ENCODE assay signal across 8 mouse cellular contexts in genomic region chr13:83730713-83731480, GRCm38 (mm10).
A peak's percentile ranks its signal among the peaks of the same experiment; 100 is the strongest.
DNase-seq lines count a peak whose midpoint lies in the region; ATAC-seq and TF ChIP-seq lines count a peak whose summit lies in the region.

No protein-coding gene starts in this region.

- DNase-seq in left cerebral cortex, adult 18-20 months (ENCODE audit: low spot score in 2 of 2): peak; percentile 74 to 90
- DNase-seq in left cerebral cortex, adult 11 months (ENCODE audit: low spot score): no peak
- DNase-seq in brain, embryonic 14.5 days (ENCODE audit: low read depth): peak; percentile 96
- DNase-seq in forebrain, embryonic 11.5 days (ENCODE audit: low spot score): peak; percentile 93
- peak; percentile 45 for DNase-seq in liver
- DNase-seq in urinary bladder, adult 2 months (ENCODE audit: low spot score): no peak

- peak; percentile 79 for ATAC-seq in forebrain, embryonic 11.5 days (replicated peaks; ENCODE audit: low FRiP score)
- peak; percentile 67 for ATAC-seq in intestine, postnatal 0 days
- peak; percentile 66 for ATAC-seq in neural tube, embryonic 14.5 days (ENCODE audit: low read depth)

- TF ChIP-seq POLR2A in brain, embryonic 14.5 days (IDR thresholded peaks at IDR 0.05; ENCODE audit: borderline replicate concordance, extremely low read depth, insufficient read depth, insufficient read length, poor library complexity, severe bottlenecking): peak; percentile 42; the same call in 1 of the 2 replicates

- no peaks in the 10 kb centered on the region; the same call in 1 of the 2 replicates for H3K36me3 ChIP-seq in forebrain, embryonic 11.5 days (ENCODE audit: control insufficient read depth, insufficient read depth, low read length)
- H3K36me3 ChIP-seq in intestine, postnatal 0 days (ENCODE audit: control insufficient read depth, insufficient read depth): no peaks in the 10 kb centered on the region
- peaks cover 3% of the 10 kb centered on the region; the same call in 1 of the 2 replicates for H3K36me3 ChIP-seq in neural tube, embryonic 14.5 days (ENCODE audit: control insufficient read depth, insufficient read depth, low read length)

- H3K4me2 ChIP-seq in forebrain, embryonic 11.5 days (ENCODE audit: low read depth, low read length, severe bottlenecking): peak overlapping the region; percentile 67
- peak overlapping the region; percentile 93 for H3K4me2 ChIP-seq in intestine, postnatal 0 days (replicated peaks; ENCODE audit: low read depth)
- H3K4me2 ChIP-seq in neural tube, embryonic 14.5 days (ENCODE audit: low read depth, low read length): peak overlapping the region; percentile 81

- WGBS in forebrain, embryonic 11.5 days: under 1% methylated on average over 78 of the region's 91 CpGs
- 0% methylated on average over 55 of the region's 91 CpGs for WGBS in intestine, postnatal 0 days
- under 1% methylated on average over 79 of the region's 91 CpGs for WGBS in neural tube, embryonic 14.5 days

- H3K4me3 ChIP-seq in forebrain, embryonic 11.5 days (ENCODE audit: low read depth, low read length): peak overlapping the region; percentile 85
- H3K4me3 ChIP-seq in intestine, postnatal 0 days (ENCODE audit: low read depth, low read length): peak overlapping the region; percentile 64
- peak overlapping the region; percentile 90 for H3K4me3 ChIP-seq in neural tube, embryonic 14.5 days (ENCODE audit: low read depth, low read length)

- TF ChIP-seq CTCF in brain, embryonic 14.5 days (IDR thresholded peaks at IDR 0.05; ENCODE audit: borderline replicate concordance, extremely low read depth, insufficient read depth, insufficient read length): no peak
- TF ChIP-seq CTCF in intestine, postnatal 0 days (IDR thresholded peaks at IDR 0.05; ENCODE audit: low read depth): peak; percentile 39; the same call in 1 of the 2 replicates

- H3K4me1 ChIP-seq in forebrain, embryonic 11.5 days (replicated peaks; ENCODE audit: control insufficient read depth, insufficient read depth, low read length): no peaks in the 10 kb centered on the region
- H3K4me1 ChIP-seq in intestine, postnatal 0 days (replicated peaks; ENCODE audit: control insufficient read depth, insufficient read depth, low read length): no peaks in the 10 kb centered on the region
- H3K4me1 ChIP-seq in neural tube, embryonic 14.5 days (ENCODE audit: control insufficient read depth, insufficient read depth, low read length): no peaks in the 10 kb centered on the region

- H3K27me3 ChIP-seq in forebrain, embryonic 11.5 days (ENCODE audit: control insufficient read depth, insufficient read depth, low read length): no peaks in the 10 kb centered on the region
- peaks cover 91% of the 10 kb centered on the region for H3K27me3 ChIP-seq in intestine, postnatal 0 days (replicated peaks; ENCODE audit: control insufficient read depth, insufficient read depth, low read length)
- H3K27me3 ChIP-seq in neural tube, embryonic 14.5 days (ENCODE audit: control insufficient read depth, insufficient read depth, low read length): no peaks in the 10 kb centered on the region

- H3K9ac ChIP-seq in forebrain, embryonic 11.5 days (ENCODE audit: low read length): peak overlapping the region; percentile 100
- H3K9ac ChIP-seq in intestine, postnatal 0 days (ENCODE audit: low read depth, low read length): 0 out of 2 replicates have a peak overlapping the region, but pooled peaks have one; percentile 34
- H3K9ac ChIP-seq in neural tube, embryonic 14.5 days (replicated peaks; ENCODE audit: low read depth, low read length): peak overlapping the region; percentile 100

- H3K9me3 ChIP-seq in forebrain, embryonic 11.5 days (ENCODE audit: control insufficient read depth, low read length): no peaks in the 10 kb centered on the region
- H3K9me3 ChIP-seq in intestine, postnatal 0 days (ENCODE audit: control insufficient read depth): no peaks in the 10 kb centered on the region
- H3K9me3 ChIP-seq in neural tube, embryonic 14.5 days (ENCODE audit: control insufficient read depth, low read length): no peaks in the 10 kb centered on the region

- peak overlapping the region; percentile 100 for H3K27ac ChIP-seq in forebrain, embryonic 11.5 days (ENCODE audit: low read depth, low read length)
- no peak overlapping the region for H3K27ac ChIP-seq in intestine, postnatal 0 days (ENCODE audit: low read depth, low read length)
- H3K27ac ChIP-seq in neural tube, embryonic 14.5 days (ENCODE audit: low read depth, low read length): peak overlapping the region; percentile 100

Comparison
In these comparisons a context has a peak if more than half of its experiments do, and no peak if none do; other contexts are left out.
1. DNase-seq: peak in left cerebral cortex, adult 18-20 months (2 of 2), brain, embryonic 14.5 days (single experiment), forebrain, embryonic 11.5 days (single experiment) and liver (single experiment); none in left cerebral cortex, adult 11 months (single experiment) and urinary bladder, adult 2 months (single experiment).
2. H3K9ac ChIP-seq: peak in every context shown above with its lines; median percentile 100 in forebrain, embryonic 11.5 days; 100 in neural tube, embryonic 14.5 days; 34 in intestine, postnatal 0 days.
3. Peak in every context shown above with its lines, with median percentiles within 50 percentile points of each other: ATAC-seq, H3K4me2 ChIP-seq and H3K4me3 ChIP-seq.